Mouse (Mus musculus): ENCODE data around the gene Dcun1d2.
A peak's percentile ranks its signal among the peaks of the same experiment; 100 is the strongest.

Gene Dcun1d2

DNA sequence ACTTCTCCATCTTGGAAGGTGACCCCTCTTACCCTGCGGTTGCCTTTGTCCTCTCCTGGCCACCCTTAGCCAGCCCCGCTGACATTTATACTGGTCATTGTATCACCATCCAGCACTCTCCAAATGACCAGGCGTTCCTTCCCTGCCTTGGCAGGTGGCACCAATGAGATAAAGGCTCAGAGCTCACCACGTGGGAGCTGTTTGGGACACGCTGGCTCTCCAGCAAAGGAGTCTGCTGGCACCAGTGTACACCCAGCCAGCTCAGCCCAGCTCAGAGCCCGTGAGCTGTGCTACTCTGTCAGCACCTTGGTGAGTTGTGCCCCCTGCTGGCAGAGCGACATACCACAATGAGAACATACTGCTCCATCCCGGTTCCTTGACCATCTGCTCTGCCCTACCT lies 33.9 kb downstream of the Dcun1d2 start, which contains the start of gene Adprhl1:
Adprhl1 (minus strand) TSS at position 144 of the 400 bp plus-strand sequence.
- peak; percentile 83 for DNase-seq (ENCODE audit: low read depth, low spot score)

DNA sequence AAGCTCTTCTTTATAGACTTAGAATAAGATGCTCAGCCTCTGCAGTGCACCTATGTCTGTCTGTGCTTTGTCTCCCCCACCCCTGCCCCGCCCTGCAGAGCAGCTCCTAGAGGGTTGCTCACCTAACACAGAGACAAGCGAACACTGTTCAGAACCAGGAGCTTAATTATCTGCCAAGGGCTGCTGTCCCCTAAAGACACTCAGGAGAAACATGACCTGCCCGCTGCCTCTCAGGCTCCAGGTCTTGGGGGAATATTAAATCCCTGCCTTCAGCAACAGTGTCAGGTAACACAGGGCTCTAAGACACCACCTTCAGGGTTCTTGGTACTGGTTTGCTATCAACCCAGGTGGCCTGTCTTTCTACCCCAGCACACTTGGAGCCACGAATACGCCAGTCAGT lies 34.5 kb downstream of the Dcun1d2 start:
- DNase-seq (ENCODE audit: low read depth, low spot score): no peak

DNA sequence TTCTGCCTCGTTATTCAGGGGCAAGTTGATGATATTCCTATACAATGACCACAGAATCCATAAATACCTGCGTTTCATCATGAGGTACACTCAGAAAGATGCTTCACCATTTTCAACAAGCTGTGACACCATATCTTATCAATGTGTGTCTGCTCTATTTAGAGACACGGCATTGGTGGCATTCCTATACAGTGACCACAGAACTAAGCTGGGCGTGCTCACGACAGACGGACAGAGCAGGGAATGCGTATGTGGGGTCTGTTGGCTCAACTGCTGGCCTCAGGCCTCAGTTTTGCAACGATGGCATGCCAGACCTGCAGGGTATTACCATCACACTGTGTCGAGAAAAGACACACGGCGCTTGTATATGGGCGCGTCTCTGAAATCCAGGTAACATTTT lies 35.1 kb downstream of the Dcun1d2 start:
- DNase-seq (ENCODE audit: low read depth, low spot score): no peak

DNA sequence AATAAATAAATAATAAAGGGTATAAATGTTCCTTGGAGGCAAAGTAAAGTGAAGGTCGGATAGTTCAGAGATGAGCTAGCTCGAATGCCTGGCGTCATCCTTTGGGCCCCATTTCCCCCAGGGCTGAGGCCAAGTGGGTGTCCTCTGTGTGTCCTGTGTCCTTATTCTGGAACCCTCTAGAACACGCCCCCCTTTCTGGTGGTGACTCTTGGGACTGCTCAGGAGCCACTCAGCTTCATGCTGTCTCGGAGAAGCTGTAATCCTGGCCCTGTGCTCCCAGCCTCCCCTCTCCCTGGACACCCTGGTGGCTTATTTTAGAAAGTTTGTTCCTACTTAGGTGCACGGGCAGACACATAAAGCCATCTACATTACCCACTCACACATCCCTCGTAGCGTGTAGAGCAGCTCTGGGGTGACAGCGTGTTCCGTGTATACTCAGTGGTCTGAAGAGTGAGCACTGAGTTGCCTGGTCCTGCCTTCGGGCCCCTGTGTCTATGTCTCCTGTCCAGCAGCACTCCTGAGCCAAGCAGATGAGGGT lies 43.5 kb downstream of the Dcun1d2 start:
- DNase-seq (ENCODE audit: low read depth, low spot score): no peak

DNA sequence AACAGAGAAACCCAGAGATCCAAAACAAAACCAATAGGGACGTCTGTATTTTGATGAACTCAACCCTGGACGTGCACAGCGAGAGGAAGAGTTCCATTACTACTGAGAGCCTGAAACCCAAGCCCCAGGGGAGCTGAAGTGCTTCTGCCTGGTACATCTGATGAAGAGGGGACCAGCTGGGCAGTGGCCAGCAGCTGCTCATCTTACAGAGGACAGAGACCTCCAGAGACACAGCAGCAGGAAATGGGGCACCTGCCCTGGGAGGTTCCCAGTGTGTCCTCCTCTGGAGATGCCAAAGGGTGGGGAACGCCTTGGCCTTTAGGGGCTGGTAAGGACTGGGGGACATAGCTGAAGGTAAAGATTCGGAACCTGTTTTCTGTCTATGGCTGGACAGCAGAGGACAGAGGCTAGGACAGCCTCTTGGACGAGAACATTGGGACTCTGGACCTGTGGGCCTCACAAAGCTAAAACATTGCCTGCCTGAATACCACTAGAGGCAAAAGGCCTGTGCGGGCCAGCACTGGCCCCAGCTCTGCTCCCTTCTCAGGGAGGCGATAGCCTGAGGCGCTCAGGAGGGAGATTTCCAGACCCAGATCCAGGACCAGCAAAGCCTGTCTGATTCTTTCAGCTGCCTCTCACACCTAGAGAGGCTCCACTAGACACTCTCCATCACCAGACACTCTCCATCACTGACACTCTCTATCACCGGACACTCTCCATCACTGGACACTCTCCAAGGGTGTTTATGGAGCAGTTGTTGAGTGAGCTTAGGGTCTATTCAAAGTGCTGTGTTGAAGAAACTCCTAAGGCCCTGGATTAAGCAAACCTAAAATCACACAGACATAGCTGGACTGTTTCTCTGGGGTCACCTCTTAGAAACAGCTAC lies 44.7 kb downstream of the Dcun1d2 start:
- no peak for DNase-seq (ENCODE audit: low read depth, low spot score)

DNA sequence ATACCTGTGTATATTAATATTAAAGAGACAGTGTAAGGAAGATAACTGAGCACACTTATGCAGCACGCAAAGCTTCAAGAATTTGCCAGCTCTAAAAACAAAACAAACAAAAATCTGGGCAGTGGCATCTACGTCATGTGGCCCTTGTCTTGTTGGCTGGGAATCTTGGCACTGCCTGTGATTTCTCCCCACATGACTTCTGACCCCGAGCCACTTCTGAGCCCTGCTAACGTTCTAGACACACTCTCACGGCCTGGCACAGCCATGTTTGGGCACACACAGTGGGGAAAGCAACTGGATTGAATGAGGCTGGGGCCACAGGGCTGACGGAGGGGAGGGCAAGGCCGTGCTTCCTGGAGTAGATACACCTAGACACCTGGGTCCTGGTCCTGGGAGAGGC lies 47.2 kb downstream of the Dcun1d2 start:
- DNase-seq (ENCODE audit: low read depth, low spot score): no peak

DNA sequence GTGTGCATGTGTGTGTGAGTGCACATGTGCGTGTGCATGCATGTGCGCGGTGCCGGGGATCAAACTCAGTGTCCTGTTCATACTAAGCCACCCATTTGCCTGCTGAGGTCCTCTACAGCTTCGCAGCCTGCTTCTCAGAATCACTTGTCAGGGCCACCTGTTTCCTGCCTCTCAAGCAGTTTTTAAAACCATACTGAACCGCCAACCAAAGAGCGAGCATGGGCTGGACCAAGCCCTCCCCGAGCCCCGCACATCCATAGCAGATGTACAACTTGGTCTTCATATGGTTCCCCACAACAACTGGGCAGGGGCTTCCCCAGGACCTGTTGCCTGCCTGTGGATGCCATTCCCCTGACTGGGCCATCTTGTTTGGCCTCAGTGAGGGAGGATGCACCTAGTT lies 47.9 kb downstream of the Dcun1d2 start:
- no peak for DNase-seq (ENCODE audit: low read depth, low spot score)

DNA sequence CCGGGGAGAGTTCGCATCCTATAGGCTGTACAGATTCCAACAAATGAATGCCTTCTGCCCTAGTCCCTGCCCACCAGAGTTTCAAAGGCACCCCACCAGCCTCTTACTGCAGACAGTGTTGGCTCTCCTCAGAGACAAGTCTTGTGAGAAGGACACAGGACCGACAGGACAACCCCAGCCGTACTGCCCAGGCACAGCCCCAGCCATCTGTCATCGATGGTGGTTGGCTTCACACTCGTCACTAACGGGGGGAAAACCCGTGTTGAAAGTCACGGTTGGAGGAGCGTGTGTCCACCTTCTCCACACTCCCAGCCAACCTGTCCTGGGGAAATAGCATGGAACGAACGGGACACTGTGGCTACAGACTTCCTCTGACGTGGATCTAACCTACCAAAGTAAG lies 53.1 kb downstream of the Dcun1d2 start:
- no peak for DNase-seq (ENCODE audit: low read depth, low spot score)

DNA sequence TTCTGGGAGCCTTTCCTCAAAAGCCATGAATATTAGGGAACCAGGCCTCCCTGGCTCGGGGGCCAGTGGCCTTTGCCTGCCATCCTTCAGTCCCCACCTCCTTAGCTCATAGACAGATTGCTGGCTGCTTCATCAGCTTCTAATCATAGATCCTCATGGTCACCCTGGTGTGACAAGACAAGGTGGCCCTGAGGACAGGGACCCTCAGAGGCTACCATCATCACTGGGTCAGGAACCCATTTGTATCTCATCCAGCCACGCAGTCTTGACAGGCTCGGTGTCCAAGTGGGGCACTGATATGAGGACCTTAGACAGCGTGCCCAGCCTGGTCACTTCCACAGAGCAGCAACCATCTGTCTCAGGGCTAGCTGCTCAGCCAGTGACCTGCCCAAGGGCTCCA lies 57.5 kb downstream of the Dcun1d2 start:
- no peak for DNase-seq (ENCODE audit: low read depth, low spot score)

DNA sequence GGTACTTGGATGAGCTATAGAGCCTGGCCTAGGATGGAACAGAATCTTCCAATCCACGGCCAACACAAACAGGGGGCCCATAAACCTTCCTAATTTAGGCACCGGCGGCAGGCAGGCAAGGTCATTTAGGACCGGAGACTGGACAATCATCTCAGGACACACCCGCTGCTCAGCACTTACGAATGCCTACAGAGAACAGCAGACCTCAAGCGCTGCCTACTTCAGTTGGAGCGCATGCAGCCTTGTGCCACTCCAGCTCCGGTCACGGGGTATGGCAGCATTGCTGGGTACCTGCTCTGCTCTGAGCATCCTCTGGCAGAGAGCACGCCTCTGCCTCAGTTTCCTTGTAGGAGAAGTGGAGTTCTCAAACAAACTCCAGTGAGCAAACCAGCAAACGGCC lies 58.1 kb downstream of the Dcun1d2 start:
- no peak for DNase-seq (ENCODE audit: low read depth, low spot score)

DNA sequence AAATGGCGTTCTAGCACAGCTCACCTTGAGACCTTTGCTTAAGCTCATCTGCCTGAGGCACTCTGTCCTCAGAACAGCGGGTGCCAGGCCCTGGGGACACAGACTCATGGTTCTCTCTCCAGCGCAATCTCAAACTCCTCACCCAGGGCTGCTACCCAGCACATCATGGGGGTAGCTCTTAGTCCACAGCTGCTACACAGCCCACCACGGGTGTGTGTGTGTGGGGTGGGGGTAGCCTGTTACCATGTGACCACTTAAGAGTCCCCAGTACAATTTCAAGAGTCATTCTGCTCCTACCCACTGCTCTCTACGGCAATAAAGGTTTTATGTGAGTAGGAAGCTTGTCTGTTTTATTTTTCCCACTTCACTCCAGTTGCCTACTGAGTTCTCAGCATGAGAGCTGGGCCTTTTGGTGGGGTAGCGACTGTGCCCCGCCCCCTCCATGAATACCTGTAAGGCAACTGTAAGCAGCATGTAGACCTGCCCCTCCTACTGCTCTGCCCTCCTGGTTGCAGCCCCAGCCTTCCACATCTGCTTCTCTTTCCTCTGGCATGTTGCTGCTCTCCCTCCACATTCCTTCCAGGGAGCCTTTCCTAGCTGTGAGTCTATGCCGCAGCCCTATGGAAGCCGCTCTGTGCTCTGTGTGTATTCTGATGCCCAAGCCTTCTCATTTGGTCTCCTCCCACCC lies 58.9 kb downstream of the Dcun1d2 start:
- no peak for DNase-seq (ENCODE audit: low read depth, low spot score)

DNA sequence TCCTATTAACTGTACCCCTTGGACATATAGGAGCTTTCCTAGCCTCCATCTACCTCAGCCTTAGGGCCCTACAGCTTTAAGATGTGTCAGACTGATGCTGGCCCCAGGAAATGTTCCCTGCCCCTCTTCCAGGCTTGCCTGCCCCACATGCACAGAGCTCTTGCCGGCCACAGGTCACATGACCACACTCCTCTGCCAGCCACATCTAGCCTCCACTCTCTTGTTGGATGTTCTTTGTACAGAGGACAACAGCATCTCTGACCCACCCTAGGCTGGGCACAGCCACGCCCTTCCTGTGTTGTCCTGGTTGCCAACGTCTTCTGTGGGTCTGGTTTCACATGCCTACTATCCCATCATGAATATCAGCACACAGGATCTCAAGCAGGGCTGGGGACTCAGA lies 60.7 kb downstream of the Dcun1d2 start:
- peak; percentile 39 for DNase-seq (ENCODE audit: low read depth, low spot score)

DNA sequence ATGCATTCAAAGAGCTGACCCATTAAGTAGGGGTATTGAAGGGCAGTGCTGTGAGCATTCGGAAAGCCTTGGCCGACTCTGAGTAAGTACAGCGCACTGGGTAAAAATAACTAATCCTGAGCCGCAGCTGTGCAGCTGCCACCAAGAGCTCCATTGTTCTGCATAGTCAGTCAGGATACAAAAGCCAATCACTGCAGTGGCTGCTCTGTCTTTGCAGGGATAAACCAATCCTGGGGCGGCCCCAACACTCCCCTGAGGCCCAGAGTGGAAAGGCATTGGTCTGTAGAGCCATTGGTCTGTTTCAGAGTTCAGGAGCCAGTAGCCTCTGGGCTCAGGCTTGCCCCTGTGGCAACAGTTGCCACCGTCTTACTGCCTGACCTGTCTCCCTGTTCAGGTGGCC lies 61.6 kb downstream of the Dcun1d2 start:
- peak; percentile 75 for DNase-seq (ENCODE audit: low read depth, low spot score)

DNA sequence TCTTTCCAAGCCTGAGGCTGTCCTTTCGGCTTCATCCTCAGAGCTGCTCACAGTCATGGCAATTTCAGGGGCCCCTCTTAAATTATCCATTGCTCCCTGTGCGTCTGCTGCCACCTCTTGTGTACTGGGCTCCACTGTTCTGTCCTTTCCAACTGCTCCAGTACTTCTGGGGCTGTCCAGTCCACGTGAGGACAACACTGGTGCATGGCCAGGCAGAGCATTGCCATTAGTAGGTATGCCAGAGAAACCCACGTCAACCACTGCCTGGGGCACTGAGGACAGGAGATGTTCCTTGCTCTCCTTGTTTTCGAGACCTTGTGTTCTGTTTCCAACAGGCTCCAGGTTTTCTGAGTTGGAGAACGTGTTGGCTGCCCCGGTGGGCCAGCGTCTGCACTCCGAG lies 63.5 kb downstream of the Dcun1d2 start:
- DNase-seq (ENCODE audit: low read depth, low spot score): no peak

DNA sequence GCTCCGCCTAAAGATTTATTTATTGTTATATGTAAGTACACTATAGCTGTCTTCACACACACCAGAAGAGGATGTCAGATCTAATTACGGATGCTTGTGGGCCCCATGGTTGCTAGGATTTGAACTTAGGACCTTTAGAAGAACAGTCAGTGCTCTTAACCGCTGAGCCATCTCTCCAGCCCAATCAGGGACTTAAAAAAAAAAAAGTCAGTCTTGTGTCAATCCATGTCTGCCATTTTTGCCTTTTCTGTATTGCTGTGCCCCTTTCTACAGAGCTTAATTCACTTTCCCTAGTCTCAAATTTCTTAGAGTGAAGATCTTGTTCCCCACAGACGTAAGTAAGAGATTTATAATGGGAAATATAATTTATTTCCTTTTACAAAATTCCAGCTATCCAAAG lies 69.5 kb downstream of the Dcun1d2 start:
- no peak for DNase-seq (ENCODE audit: low read depth, low spot score)

DNA sequence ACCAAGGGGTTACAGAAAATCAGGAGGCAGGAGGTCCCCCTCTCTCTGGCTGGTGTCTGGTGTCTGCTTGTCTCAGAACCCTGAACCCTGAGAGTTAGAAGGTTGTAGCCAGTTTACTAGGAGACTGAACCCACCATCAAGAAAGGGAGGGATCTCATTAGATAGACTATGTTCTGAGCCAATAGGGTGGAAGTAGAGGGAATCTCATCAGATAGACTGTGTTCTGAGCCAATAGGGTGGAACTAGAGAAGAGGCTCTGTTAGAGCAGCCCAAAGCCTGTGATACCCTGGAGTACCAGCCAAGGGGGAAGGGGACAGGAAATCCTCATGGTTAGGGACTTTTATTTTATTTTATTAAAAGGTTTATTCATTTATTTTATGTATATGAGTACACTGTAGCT lies 69.9 kb downstream of the Dcun1d2 start:
- no peak for DNase-seq (ENCODE audit: low read depth, low spot score)

DNA sequence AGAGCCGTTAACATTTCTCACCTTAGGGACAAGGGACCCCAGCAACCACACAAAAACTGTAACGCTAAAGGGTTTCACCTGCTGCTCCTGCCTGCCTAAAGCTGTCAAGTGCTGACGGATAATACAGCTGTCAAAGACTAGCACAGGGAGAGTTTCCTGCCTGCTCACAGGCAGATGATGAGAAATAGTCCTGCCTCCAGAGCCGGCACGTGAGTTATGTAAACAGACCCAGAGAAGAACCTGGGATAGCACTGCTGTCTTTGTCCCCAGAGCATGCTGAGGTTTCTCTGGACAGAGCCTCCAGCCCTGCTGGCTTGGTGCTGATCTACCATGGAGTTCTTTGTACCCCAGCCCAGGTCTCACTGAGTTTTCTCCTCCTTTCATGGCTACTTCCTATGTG lies 70.8 kb downstream of the Dcun1d2 start:
- no peak for DNase-seq (ENCODE audit: low read depth, low spot score)

DNA sequence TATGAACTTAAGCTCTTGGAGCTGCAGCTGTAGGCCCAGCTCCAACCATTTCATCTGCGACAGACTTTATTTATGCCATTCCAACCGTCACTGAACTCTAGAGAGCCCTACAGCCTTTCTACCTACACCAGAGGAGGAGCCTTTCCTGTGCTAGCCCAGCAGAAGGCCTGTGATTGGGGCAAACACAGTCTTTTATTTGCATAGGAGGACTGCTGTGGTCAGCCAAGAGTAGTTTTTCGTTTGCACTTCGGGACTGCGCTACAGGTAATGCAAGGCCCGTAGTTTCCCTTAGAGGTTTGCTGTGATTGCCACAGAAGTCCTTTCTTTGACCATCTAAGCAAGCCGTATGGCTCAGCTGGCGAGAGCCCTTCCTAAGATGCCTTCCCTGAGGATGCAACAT lies 71.5 kb downstream of the Dcun1d2 start:
- no peak for DNase-seq (ENCODE audit: low read depth, low spot score)

DNA sequence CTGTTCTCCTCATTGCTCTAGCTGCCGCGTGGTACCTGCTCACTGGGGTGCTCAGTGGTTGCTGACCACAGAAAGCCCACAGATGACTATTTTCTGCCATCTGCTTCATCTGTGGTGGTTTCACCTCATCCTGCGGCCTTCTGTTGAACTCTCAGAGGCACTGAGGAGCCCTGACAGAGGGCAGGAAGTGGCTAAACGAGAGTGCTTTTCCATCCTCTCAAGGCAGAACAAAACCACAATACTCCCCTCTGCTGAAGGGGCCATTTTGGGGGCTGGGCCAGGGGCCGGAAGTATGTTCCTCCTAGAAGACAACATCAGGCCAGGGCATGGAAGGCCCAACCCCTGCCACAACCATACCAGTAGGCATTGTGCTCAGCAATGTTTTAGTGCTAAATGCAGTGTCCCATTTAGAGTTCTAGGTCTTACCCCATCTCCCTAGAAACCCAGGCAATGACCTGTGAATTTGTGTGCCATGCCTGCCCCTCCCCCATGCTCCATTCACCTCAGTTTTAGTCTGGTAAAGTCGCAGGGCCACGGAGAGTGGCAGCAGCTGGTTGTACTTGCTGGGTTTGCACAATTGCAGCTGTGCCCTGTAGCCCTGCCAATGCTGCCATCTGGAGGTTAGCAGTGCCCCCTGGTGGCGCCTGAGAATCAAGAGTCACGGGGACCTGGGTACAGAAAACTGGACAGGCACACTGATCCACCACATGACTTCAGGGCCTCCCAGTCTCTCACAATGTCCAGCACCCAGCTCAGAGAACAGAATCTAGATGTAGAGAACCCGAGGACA lies 74.3 kb downstream of the Dcun1d2 start:
- DNase-seq (ENCODE audit: low read depth, low spot score): peak; percentile 91

DNA sequence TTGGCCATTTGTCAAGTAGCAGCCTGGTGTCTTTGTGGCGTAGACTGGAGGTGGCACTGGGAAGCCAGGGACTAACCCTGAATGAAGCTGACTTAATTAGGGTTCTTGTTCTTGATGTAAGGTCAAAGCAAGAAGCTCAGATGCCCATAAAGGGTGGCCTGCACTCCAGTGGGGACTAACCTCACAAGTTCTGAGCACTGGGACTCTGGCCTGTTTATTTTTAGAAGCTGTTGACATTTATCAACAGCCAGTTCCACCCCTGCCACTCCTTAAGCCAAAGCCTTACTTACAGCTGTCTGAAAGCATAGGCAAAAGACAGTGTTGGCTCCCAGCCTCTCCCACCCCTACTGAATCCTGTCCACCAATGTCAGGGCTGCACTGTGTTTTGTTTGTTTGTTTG lies 78.2 kb downstream of the Dcun1d2 start:
- no peak for DNase-seq (ENCODE audit: low read depth, low spot score)

DNA sequence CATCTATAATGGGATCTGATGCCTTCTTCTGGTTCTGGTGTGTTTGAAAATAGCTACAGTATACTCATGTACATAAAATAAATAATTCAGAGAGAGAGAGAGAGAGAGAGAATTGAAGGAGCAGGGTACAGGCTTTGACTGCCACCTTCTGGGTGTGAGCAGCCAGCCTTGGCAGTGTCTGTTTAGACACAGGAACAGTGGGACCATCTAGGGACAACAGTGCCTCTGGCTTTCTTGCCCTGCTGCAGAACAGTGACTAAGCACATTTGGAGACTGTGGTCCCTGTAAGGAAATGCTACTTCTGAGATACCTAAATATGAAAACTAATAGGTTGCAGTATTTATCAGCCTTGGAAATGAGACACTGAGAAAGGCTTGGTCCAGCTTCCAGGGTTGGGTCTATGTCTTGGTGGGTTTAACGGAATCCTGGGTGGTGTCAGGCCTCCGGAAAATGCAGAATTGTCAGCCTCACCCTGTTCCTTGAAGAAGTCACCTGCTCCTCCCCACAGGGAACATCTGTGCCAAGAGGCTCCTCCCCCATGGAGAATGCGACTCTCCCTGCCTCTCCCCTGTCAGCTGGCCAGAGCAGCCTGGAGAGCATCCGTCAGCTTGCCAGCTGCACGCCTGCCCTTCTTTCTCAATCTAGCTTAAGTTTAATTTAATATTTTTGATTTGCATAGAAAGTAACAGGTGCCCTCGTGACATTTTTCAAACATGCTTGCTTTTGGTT lies 79.1 kb downstream of the Dcun1d2 start:
- DNase-seq (ENCODE audit: low read depth, low spot score): peak; percentile 67

Measured in brain, adult 2 months (tissue).